Mouse (Mus musculus): ENCODE results near the gene Pogz.

Gene Pogz

DNA sequence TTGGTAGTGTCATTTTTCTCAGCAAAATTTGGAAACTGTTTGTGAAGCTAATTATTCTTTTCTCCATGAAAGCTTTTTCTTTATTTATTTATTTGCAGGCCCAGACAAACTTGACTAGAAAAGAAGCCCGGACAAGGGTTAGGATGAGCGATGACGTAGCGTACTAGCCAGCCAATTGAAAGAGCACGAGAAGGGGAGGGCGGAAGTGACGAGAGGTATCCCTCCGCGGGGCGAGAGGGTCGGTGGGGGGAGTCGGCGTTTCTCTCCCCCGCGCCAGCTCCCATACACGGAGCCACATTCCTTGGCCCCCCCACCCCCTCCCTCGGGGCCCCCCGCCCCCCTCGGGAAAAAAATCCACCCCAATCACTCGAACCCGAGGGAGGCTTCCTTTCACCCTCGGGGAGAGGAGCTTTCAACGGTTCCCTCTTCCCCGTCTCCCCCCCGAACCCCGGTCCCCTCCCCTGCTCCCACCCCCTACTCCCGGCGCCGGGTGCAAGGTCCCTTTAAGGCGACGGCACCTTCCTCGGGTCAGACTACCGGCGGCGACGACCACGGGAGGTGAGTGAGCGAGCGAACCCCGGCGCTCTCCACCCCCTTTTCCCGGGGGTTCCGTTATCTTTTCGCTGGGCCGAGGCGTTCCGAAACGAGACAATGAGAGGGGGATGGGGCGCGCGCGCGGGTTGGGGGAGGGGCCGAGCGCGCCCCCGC, at the start of gene Pogz:
Pogz (plus strand) TSS at position 385 of the 708 bp plus-strand sequence.
- in situ Hi-C loops (cut with MboI, MseI): no loop called here

DNA sequence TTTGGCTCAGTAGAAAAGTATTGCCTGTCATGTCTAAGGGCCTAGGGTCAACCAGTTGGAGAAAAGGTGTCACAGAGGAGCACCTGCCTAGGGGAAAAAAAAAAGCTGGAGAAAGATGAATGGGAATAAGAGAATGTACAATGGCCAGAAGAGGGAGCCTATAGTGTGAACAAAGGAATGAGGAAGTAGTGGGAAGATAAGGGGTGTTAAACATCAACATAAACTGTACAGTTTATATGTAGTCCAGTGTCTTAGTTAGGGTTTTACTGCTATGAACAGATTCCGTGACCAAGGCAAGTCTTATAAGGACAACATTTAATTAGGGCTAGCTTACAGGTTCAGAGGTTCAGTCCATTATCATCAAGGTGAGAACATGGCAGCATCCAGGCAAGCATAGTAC, 48.3 kb upstream of the Pogz start:
- in situ Hi-C loops (cut with MboI, MseI): no loop called here

DNA sequence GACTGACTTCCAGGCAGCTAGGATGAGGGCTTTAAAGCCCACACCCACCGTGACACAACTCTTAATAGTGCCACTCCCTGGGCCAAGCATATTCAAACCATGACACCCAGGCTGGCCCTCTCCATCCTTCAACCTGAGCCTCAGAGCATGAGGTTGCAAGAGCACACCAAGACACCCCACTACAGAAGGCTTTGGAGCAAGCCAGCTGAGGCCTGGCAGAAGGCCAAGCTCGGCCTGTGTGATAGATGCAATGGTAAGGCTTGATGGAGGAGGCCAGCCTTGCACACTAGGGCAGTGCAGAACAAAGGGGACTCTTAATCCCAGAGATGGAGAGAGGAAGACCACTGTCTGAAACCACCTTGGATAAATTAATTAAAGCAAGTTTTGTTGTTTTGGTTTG, 47.9 kb upstream of the Pogz start:
- in situ Hi-C loops (cut with MboI, MseI): no loop called here

DNA sequence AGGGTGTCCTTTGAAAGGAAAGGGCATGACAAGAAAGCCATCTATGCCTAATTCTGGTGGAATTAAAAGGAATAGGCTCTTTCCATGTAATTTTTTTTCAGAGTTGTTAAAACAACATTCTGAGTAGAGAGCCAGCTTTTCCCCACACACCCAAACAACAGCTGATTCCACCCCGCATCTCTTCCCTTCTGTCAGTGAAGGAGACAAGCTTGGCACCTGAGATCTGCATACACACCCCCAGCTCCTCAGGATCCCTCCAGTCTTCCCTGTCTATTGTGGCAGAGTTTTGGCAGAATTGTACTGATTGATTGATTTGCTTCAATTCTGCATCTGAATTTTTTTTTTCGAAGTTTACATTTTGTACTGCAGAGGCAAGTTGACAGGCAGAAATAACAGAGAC, 45.1 kb upstream of the Pogz start:
- in situ Hi-C loops (cut with MboI, MseI): no loop called here

DNA sequence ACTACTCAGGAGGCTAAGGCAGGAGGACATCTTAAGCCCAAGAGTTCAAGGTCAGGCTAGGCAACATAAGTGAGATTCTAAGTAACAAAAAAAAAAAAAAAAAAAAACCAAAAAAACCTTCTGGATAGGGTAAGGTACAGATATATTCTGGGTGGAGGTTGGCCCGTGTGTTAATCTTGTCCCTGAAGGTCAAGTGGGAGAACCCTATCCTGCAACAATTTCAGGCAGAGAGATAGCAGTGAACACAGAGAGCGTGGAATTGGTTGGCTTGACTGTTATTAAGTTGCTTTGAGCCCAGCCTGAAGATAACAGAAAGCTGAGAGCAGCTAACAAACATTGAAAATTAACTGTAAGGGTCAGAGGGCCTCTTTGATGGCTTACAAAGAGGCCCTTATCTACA, 43.7 kb upstream of the Pogz start:
- in situ Hi-C loops (cut with MboI, MseI): no loop called here

DNA sequence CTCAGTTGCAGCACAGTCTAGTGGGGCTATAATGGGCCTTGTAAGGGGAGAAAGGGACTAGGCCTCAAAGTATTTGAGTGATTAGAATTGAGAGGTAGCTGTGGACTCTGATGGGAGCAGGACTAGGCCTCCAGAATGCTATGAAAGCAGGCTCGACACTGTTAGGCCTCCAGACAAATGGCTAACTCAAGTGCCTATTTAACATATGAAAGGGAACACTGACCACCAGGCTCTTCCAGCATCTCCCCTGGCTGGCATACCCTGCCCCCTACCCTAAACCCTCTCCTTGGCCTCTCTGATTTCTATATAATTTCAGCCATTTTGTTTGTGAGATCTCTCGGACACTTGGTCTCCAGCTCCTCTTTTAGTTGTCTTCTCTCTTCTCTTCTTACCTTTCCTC, 43.0 kb upstream of the Pogz start:
- in situ Hi-C loops (cut with MboI, MseI): no loop called here

DNA sequence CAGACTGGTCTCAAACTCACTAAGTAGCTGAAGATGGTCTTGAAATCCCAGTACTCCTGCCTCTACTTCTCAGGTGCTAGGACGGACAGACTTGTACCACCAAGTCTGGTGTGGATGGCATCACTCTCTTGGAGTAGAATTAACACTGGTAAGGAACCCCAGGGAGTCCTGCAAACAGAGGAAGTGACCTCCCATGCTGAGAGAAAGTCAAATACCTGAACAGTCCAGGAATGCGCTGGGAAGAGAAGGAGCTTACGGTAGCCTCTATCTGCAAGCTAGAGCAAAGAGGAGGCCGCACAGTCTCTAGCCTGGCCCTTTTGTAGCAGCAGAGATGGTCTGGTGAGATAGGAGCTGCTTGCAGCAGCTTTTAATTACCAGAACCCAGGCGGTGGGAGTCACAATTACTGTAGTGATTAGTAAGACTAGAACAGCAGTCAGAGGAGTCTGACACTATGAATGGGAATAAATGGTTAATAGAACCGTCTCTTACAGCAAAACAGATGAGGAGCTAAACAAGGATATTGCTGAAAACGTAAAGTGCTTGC, 41.7 kb upstream of the Pogz start:
- in situ Hi-C loops (cut with MboI, MseI): no loop called here

DNA sequence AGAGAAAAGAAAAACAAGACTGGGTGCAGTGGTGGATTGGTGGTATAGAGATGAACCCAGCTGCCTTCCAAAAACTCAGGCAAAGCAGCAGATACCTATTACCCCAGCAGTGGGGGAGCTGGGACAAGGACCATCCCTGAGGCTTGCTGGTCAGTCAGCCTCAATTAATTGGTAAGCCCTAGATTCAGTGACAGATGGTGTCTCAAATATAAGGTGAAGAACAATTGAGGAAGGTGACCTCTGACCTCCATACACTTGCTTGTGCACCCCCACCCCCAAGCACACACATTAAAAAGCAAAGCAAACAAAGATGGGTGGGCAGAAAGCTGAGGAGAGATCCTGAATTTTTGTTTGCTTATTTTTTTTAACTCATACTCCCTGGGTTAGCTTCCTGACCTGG, 41.2 kb upstream of the Pogz start:
- in situ Hi-C loops (cut with MboI, MseI): no loop called here

DNA sequence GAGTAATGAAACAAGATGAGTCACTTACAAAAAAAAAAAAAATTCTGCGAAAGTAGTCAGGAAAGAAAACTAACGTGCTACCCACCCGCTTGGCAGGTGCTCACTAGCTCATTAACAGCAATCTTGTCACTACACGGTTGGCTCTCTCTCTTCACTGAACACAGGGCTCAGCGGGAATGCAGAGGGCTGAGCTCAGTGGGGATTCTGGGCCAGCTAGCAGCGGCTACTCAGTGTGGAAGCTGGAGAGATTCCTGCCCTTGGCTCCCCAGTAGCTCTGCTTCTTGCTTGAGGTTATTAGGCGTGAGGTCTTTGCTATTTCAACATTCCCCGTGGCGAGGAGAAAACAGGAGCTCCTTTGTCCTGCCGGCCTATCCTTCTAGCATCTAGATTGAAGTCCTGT, 33.2 kb upstream of the Pogz start:
- in situ Hi-C loops (cut with MboI, MseI): no loop called here

DNA sequence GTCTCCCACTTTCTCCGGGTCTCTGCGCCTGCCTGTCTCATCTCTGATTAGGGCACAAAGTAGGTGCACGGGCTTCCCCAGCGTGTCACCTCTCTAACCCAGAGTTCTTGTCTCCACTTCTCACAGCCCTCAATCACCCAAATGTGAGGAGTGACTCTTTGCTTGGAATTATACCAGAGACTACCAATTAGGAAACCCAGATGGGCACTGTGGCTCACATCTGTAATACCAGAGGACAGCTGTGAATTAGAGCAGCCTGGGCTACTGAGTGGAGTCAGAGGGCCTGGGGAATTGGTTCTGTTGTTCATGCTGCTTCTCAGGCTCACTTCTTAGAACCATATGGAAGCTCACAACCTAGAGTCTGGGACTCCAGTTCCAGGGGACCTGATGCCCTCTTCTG, 32.4 kb upstream of the Pogz start:
- in situ Hi-C loops (cut with MboI, MseI): no loop called here

DNA sequence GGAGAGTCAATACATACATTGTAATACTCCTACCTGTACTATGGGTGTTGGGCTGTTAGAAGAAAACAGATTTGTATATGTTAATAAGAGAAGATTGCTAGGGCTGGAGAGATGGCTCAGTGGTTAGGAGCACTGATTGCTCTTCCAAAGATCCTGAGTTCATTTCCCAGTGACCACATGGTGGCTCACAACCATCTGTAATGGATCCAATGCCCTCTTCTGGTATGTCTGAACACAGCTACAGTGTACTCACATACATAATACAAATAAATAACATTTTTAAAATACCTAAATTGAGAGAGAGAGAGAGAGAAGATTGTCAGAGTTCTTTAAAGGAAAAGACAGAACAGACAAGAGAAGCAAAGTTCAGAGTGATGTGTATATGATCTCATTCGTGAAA, 29.1 kb upstream of the Pogz start:
- in situ Hi-C loops (cut with MboI, MseI): no loop called here

DNA sequence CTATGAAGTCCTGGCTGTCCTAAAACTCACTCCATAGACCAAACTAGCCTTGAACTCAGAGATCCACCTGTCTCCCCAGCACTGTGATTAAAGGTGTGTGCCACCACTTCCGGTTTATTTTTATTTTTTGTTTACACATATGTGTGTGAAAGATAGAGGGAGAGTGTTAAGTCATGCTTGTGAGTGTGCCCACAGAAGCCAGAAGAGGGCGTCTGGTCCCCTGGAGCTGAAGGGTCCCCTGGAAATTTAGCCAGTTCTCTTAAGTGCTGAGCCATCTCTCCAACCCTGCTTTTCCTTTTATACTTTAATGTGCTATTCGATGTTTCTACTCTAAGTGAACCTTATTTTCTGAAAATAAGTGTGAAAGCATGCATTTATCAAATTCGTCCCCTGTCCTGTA, 25.7 kb upstream of the Pogz start:
- in situ Hi-C loops (cut with MboI, MseI): no loop called here

DNA sequence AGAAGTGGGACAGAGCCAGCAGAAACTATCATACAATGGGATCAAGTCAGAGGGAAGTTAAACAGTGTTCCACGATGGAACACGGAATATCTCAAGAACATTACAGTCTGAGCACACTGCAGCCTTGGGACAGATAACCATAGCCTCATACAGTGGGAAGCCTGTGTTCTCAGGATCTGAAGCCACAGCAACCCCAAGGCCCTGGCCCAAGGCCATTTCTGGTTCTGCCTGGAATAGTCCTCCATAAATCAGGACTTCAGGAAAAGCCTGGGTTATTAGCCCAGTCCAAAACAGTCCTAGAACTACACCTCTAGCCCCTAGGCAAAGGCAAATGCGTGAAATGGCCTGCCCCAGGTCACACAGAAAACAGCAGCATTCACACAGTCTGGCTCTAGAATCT, 23.7 kb upstream of the Pogz start:
- in situ Hi-C loops (cut with MboI, MseI): no loop called here

DNA sequence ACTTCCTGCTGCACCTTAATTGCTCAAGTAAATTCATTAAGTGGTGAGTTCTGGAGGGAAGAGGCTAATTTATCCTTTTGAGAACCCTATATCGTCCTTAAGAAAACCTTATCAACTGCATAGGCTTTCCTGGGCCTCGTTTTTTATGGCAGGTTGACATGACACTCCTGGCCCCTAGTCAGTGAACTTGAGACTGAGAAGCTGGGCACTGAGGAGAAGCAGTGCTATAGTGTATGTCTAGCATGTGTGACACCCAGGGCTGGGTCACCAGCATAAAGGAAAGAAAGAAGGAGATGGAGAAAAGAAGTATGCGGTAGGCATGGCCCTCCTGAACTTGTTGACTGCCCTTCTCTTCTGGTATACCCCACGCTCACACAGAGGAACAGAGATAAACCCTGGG, 23.3 kb upstream of the Pogz start:
- in situ Hi-C loops (cut with MboI, MseI): no loop called here

DNA sequence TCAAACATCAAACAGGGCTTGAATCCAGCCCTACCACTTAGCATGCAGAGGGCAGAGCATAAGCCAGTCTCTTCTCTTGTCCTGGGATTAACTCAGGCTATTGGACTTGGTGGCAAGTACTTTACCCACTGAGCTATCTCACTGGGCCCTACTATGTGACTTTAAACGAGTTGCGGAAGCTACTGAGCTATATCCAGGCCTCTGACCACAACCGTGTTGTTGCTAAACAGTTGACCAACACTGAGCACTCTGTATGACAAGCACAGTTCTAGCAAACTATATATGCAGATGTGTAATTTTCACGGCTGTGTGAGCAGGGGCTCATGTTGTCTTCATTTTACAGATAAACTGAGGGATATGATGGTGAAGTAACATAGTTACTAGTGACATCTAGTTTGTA, 22.7 kb upstream of the Pogz start:
- in situ Hi-C loops (cut with MboI, MseI): no loop called here

DNA sequence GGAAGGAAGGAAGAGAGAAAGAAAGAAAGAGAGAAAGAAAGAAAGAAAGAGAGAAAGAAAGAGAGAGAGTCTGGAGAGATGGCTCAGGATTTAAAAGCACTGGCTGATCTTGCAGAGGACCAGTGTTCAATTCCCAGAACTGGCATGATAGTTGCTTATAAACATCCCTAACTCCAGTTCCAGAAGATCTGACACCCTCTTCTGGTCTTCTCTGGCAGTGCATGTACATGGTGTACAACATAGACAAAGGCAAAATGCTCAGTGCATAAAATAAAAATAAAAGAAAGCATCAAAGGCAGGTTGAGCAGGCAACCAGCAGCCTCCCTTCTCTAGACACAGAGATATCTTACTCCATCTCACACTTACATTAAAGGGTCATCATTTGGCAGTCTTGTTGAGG, 21.8 kb upstream of the Pogz start:
- in situ Hi-C loops (cut with MboI, MseI): no loop called here

DNA sequence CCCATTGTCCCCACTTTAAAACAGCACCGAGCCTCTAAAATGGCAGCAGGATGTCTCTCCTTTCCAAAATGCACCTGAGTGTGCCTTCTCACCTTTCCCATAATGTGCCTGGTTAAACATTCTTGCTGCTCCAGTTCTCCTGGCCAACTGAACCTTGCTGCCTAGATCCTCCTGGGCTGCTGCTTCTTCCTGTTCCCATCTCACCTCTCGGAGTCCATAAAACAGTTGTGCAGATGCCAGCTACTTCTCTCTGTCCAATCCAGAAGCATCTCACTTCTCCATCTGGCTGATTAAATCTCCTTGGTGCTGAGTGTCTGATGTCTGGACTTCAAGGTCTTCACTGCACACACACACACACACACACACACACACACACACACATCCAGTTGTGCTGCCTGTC, 19.6 kb upstream of the Pogz start:
- in situ Hi-C loops (cut with MboI, MseI): no loop called here

DNA sequence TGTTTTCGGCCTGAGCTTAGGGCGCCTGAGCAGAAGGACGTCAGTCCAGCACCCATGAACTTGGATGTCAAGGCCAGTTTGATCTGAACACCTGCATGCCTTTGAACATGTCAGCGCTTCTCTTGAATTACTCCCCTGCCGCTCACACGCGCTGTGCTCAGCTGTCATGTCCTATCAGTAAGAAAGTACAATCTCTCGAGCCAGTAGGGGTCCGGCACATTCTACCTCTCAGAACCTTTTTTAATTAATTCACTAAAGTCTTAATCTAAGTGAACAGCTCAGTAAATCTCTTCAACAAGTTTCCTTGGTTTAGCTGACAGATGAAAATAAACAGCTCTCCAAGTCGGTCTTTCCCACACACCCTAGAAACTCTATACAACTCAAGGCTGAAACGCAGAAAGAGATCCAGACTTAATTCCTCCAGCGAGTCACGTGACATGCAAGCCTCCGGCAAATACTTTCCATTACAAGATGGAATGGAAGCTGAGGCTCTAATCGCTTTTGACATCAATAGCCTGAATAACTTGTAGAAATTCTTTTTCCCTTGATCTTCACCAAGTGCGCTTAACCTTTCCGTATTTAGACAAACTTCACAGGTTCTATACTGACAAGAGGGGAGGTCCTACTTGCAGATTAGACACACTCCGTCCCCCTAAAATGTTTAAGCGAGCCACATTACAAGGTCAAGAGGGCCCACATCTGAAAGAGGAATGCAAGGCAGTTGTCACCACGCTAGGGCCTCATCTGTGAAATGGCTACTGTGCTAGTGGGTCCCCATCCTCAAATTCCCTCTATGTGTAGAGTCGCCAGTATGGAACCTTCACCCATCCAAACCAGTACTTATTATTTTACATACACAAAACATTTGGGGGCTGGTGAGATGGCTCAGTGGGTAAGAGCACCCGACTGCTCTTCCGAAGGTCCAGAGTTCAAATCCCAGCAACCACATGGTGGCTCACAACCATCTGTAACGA, 17.6 kb upstream of the Pogz start:
- in situ Hi-C loops (cut with MboI, MseI): no loop called here

DNA sequence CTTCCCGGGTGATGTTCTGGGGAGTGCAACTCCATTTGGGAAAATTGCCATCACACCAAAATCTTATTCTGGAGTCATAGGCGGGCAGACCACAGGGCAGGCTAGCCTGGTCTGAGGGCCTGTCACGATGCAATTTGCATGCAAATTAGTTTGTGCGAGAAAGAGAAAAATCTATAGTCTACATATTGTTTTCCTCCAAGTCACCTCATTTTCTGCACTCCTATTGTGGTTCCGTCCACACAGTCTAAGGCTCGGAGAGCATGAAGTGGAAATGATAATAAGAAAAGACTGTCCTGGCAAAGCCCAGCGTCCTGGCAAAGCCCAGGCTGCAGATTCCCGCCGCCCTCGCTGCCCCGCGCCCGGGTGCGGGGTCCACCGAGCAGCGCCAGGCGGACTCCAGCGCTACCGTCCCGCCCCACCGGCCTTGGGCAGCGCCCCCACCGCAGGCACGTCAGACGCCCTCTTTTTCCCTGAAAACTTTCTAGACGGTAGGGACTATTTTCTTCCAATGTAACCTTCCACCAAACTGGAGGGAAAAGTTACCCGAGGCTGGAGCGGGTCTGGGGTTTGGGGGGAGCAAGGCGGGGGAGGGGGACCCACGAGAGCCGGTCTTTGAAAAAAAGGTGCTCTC, 16.2 kb upstream of the Pogz start:
- in situ Hi-C loops (cut with MboI, MseI): no loop called here

DNA sequence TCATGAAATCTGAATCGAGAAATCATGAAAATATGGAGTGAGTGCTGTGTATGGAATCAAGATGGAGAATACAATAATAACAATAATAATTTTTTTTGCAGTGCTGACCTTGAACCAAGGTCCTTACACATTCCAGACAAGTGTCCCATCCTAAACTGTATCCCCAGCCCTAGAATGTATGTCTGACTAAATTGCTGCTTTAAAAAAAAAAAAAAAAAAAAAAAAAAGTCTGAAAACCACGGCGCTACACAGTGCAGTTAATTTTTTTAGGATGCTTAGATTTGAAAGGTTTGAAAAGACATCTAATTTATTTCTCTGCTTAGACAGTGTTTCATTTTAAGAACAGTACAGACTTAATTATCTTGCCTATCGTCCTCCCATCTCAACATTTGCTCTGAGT, 15.3 kb upstream of the Pogz start:
- in situ Hi-C loops (cut with MboI, MseI): no loop called here

DNA sequence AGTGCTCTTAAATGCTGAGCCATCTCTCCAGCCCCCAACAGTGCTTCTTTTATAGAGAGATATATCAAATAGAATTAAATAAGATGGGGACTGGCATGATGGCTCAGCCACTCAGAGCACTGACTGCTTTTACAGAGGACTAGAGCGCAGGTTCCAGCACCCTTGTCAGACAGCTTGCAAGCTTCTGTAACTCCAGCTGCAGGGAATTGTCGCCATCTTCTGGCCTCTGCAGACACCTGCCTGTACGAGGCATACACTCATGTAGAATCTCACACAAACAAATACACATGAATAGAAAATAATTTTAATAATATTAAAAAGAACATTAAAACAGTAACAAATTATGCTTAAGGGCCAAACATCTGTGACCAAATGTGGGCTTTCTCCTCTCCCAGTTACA, 13.3 kb upstream of the Pogz start:
- in situ Hi-C loops (cut with MboI, MseI): no loop called here

DNA sequence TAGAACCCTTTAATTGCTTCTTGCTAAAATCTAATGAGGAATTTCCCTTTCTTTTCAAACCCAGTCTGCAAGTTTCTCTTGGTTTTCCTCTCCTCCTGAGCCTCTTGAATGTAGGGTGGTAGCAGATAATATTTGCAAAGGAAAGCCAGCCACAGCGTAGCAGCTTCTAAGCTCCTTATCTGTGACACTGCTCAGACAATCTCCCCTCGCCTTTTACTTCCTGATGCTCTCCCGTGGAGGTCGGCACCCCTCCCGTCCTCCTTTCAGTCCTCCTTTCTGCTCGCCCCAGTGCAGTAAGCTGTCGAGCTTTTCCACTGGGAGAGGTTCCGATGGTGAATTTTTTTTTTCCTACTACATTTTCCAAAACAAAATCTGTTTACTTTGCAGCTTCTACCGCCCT, 5.3 kb upstream of the Pogz start:
- in situ Hi-C loops (cut with MboI, MseI): no loop called here
